Mouse (Mus musculus): ENCODE data around the gene Tmem74b.

Tmem74b gene

GRCm38 (mm10) chr2:151701231-151702145 lies at the start of gene Tmem74b:
Tmem74b (plus strand) TSS chr2:151702008.
- no peak for DNase-seq (ENCODE audit: low read depth, low spot score)

GRCm38 (mm10) chr2:151652053-151652452 lies 49.8 kb upstream of the Tmem74b start:
- no peak for DNase-seq (ENCODE audit: low read depth, low spot score)

GRCm38 (mm10) chr2:151668433-151668832 lies 33.4 kb upstream of the Tmem74b start, which contains the start of gene Rad21l:
Rad21l (minus strand) TSS chr2:151668533.
- no peak for DNase-seq (ENCODE audit: low read depth, low spot score)

- no peak for DNase-seq (ENCODE audit: low read depth, low spot score)
These were observed 31.5 kb upstream of the Tmem74b start for GRCm38 (mm10) chr2:151670026-151670967.

- no peak for DNase-seq (ENCODE audit: low read depth, low spot score)
These were observed 30.9 kb upstream of the Tmem74b start for GRCm38 (mm10) chr2:151670968-151671329.

- DNase-seq (ENCODE audit: low read depth, low spot score), result peak; percentile 16
These were observed 25.6 kb upstream of the Tmem74b start for GRCm38 (mm10) chr2:151676234-151676633.

- peak; percentile 66 for DNase-seq (ENCODE audit: low read depth, low spot score)
These were observed 19.5 kb upstream of the Tmem74b start for GRCm38 (mm10) chr2:151682357-151682756.

GRCm38 (mm10) chr2:151682976-151683375 lies 18.8 kb upstream of the Tmem74b start:
- DNase-seq (ENCODE audit: low read depth, low spot score), result no peak

- no peak for DNase-seq (ENCODE audit: low read depth, low spot score)
These were observed 490 bp downstream of the Tmem74b start for GRCm38 (mm10) chr2:151702146-151702850.

- DNase-seq (ENCODE audit: low read depth, low spot score), result no peak
These were observed 1.0 kb downstream of the Tmem74b start for GRCm38 (mm10) chr2:151702851-151703190.

GRCm38 (mm10) chr2:151712647-151713046 lies 10.8 kb downstream of the Tmem74b start:
- peak; percentile 67 for DNase-seq (ENCODE audit: low read depth, low spot score)

GRCm38 (mm10) chr2:151715526-151715925 lies 13.7 kb downstream of the Tmem74b start:
- no peak for DNase-seq (ENCODE audit: low read depth, low spot score)

- DNase-seq (ENCODE audit: low read depth, low spot score), result no peak
These were observed 14.7 kb downstream of the Tmem74b start for GRCm38 (mm10) chr2:151716318-151717055.

- no peak for DNase-seq (ENCODE audit: low read depth, low spot score)
These were observed 22.3 kb downstream of the Tmem74b start for GRCm38 (mm10) chr2:151724094-151724493.

- DNase-seq (ENCODE audit: low read depth, low spot score), result no peak
These were observed 31.5 kb downstream of the Tmem74b start for GRCm38 (mm10) chr2:151733151-151733865.

- DNase-seq (ENCODE audit: low read depth, low spot score), result no peak
These were observed 33.6 kb downstream of the Tmem74b start for GRCm38 (mm10) chr2:151735422-151735821.

- no peak for DNase-seq (ENCODE audit: low read depth, low spot score)
These were observed 36.7 kb downstream of the Tmem74b start for GRCm38 (mm10) chr2:151738460-151738859.

GRCm38 (mm10) chr2:151739081-151739480 lies 37.3 kb downstream of the Tmem74b start:
- DNase-seq (ENCODE audit: low read depth, low spot score), result peak; percentile 15

GRCm38 (mm10) chr2:151739505-151739904 lies 37.7 kb downstream of the Tmem74b start:
- no peak for DNase-seq (ENCODE audit: low read depth, low spot score)

Measured in 3T3-L1 (cell line).